Mouse (Mus musculus): ENCODE measurements around the gene Cnst. TPM values are rescaled to one million over a fixed set of nuclear protein-coding genes. Genes with fewer than 3 reads are reported as not detected.

The Cnst gene
- polyA plus RNA-seq, 1 experiment from 2014 or later = 22.6 TPM

- H3K9ac ChIP-seq (ENCODE audit: low read depth, low read length) = no peak overlapping the region
- H3K27ac ChIP-seq (ENCODE audit: low read depth, low read length) = no peak overlapping the region
- no peak overlapping the region for H3K4me2 ChIP-seq (replicated peaks; ENCODE audit: low read depth, low read length)
- ATAC-seq (ENCODE audit: low FRiP score) (no peak), DNase-seq (ENCODE audit: low spot score) (no peak)
- H3K4me3 ChIP-seq (ENCODE audit: low read depth, low read length) = no peak overlapping the region
- no peaks in the 10 kb centered on the region for H3K9me3 ChIP-seq (ENCODE audit: control insufficient read depth, low read length)
- 80% methylated on average over 4 of the region's 4 CpGs for WGBS
- no peaks in the 10 kb centered on the region for H3K36me3 ChIP-seq (ENCODE audit: control insufficient read depth, insufficient read depth, low read length)
- H3K4me1 ChIP-seq (replicated peaks; ENCODE audit: control insufficient read depth, insufficient read depth, low read length) = no peaks in the 10 kb centered on the region
- H3K27me3 ChIP-seq (ENCODE audit: control insufficient read depth, insufficient read depth, low read length) = no peaks in the 10 kb centered on the region
These were observed 104.1 kb downstream of the Cnst start for GRCm38 (mm10) chr1:179650284-179650683.

- WGBS = 78% methylated on average over 5 of the region's 5 CpGs
- H3K27ac ChIP-seq (ENCODE audit: low read depth, low read length) = no peak overlapping the region
- H3K4me2 ChIP-seq (replicated peaks; ENCODE audit: low read depth, low read length) = no peak overlapping the region
- H3K27me3 ChIP-seq (ENCODE audit: control insufficient read depth, insufficient read depth, low read length) = no peaks in the 10 kb centered on the region
- ATAC-seq (ENCODE audit: low FRiP score) = no peak
- H3K4me1 ChIP-seq (replicated peaks; ENCODE audit: control insufficient read depth, insufficient read depth, low read length) = no peaks in the 10 kb centered on the region
- no peak overlapping the region for H3K4me3 ChIP-seq (ENCODE audit: low read depth, low read length)
- no peaks in the 10 kb centered on the region for H3K9me3 ChIP-seq (ENCODE audit: control insufficient read depth, low read length)
- H3K9ac ChIP-seq (ENCODE audit: low read depth, low read length) = no peak overlapping the region
- no peak for DNase-seq (ENCODE audit: low spot score)
- H3K36me3 ChIP-seq (ENCODE audit: control insufficient read depth, insufficient read depth, low read length) = no peaks in the 10 kb centered on the region
These were observed 105.1 kb downstream of the Cnst start for GRCm38 (mm10) chr1:179651224-179651623.

- DNase-seq (ENCODE audit: low spot score) = no peak
- H3K4me1 ChIP-seq (replicated peaks; ENCODE audit: control insufficient read depth, insufficient read depth, low read length) = no peaks in the 10 kb centered on the region
- H3K27ac ChIP-seq (ENCODE audit: low read depth, low read length) = no peak overlapping the region
- no peak overlapping the region for H3K9ac ChIP-seq (ENCODE audit: low read depth, low read length)
- H3K4me3 ChIP-seq (ENCODE audit: low read depth, low read length) = no peak overlapping the region
- no peaks in the 10 kb centered on the region for H3K27me3 ChIP-seq (ENCODE audit: control insufficient read depth, insufficient read depth, low read length)
- H3K36me3 ChIP-seq (ENCODE audit: control insufficient read depth, insufficient read depth, low read length) = no peaks in the 10 kb centered on the region
- no peak overlapping the region for H3K4me2 ChIP-seq (replicated peaks; ENCODE audit: low read depth, low read length)
- no peak for ATAC-seq (ENCODE audit: low FRiP score)
- WGBS = 90% methylated on average over 5 of the region's 5 CpGs
- H3K9me3 ChIP-seq (ENCODE audit: control insufficient read depth, low read length) = no peaks in the 10 kb centered on the region
These were observed 116.9 kb downstream of the Cnst start for GRCm38 (mm10) chr1:179663065-179663464.

- ATAC-seq (ENCODE audit: low FRiP score) (no peak), DNase-seq (ENCODE audit: low spot score) (no peak)
- H3K27me3 ChIP-seq (ENCODE audit: control insufficient read depth, insufficient read depth, low read length) = no peaks in the 10 kb centered on the region
These were observed 118.2 kb downstream of the Cnst start for GRCm38 (mm10) chr1:179664309-179664930.

GRCm38 (mm10) chr1:179666971-179667370 lies 120.8 kb downstream of the Cnst start:
- H3K4me1 ChIP-seq (replicated peaks; ENCODE audit: control insufficient read depth, insufficient read depth, low read length) = peaks cover 3% of the 10 kb centered on the region; the same call in 1 of the 2 replicates
- no peak overlapping the region for H3K4me3 ChIP-seq (ENCODE audit: low read depth, low read length)
- H3K4me2 ChIP-seq (replicated peaks; ENCODE audit: low read depth, low read length) = no peak overlapping the region; the same call in 1 of the 2 replicates
- no peaks in the 10 kb centered on the region for H3K27me3 ChIP-seq (ENCODE audit: control insufficient read depth, insufficient read depth, low read length)
- H3K9me3 ChIP-seq (ENCODE audit: control insufficient read depth, low read length) = no peaks in the 10 kb centered on the region
- H3K36me3 ChIP-seq (ENCODE audit: control insufficient read depth, insufficient read depth, low read length) = no peaks in the 10 kb centered on the region
- WGBS = 60% methylated on average over 2 of the region's 2 CpGs
- no peak overlapping the region for H3K27ac ChIP-seq (ENCODE audit: low read depth, low read length)
- ATAC-seq (ENCODE audit: low FRiP score) = no peak
- H3K9ac ChIP-seq (ENCODE audit: low read depth, low read length) = no peak overlapping the region; the same call in 1 of the 2 replicates
- peak; percentile 35 for DNase-seq (ENCODE audit: low spot score)

More at GRCm38 (mm10) chr1:179664309-179664930, 118.2 kb downstream of the Cnst start:
- peaks cover 3% of the 10 kb centered on the region; the same call in 1 of the 2 replicates for H3K4me1 ChIP-seq (replicated peaks; ENCODE audit: control insufficient read depth, insufficient read depth, low read length)
- H3K36me3 ChIP-seq (ENCODE audit: control insufficient read depth, insufficient read depth, low read length) = no peaks in the 10 kb centered on the region
- H3K4me2 ChIP-seq (replicated peaks; ENCODE audit: low read depth, low read length) = no peak overlapping the region
- no peak overlapping the region for H3K4me3 ChIP-seq (ENCODE audit: low read depth, low read length)
- H3K9me3 ChIP-seq (ENCODE audit: control insufficient read depth, low read length) = no peaks in the 10 kb centered on the region
- 63% methylated on average over 4 of the region's 4 CpGs for WGBS
- no peak overlapping the region for H3K27ac ChIP-seq (ENCODE audit: low read depth, low read length)
- H3K9ac ChIP-seq (ENCODE audit: low read depth, low read length) = no peak overlapping the region

GRCm38 (mm10) chr1:179667450-179667849 lies 121.3 kb downstream of the Cnst start:
- WGBS = 1% methylated on average over 7 of the region's 7 CpGs
- Histone ChIP-seq H3K9me3 (ENCODE audit: control insufficient read depth, low read length) (no peaks in the 10 kb centered on the region), H3K27me3 (ENCODE audit: control insufficient read depth, insufficient read depth, low read length) (no peaks in the 10 kb centered on the region), H3K4me3 (ENCODE audit: low read depth, low read length) (peak overlapping the region; percentile 63), H3K4me1 (replicated peaks; ENCODE audit: control insufficient read depth, insufficient read depth, low read length) (peaks cover 3% of the 10 kb centered on the region; the same call in 1 of the 2 replicates), H3K27ac (ENCODE audit: low read depth, low read length) (peak overlapping the region; percentile 82), H3K36me3 (ENCODE audit: control insufficient read depth, insufficient read depth, low read length) (no peaks in the 10 kb centered on the region), H3K9ac (ENCODE audit: low read depth, low read length) (peak overlapping the region; percentile 79), H3K4me2 (replicated peaks; ENCODE audit: low read depth, low read length) (peak overlapping the region; percentile 62)
- peak; percentile 51 for DNase-seq (ENCODE audit: low spot score)
- ATAC-seq (ENCODE audit: low FRiP score) = peak; percentile 8

GRCm38 (mm10) chr1:179668013-179668805 lies 122.0 kb downstream of the Cnst start, which contains the start of gene Sccpdh:
Sccpdh (plus strand) TSS chr1:179668210.
- no peaks in the 10 kb centered on the region for H3K36me3 ChIP-seq (ENCODE audit: control insufficient read depth, insufficient read depth, low read length)
- under 1% methylated on average over 76 of the region's 84 CpGs for WGBS
- DNase-seq (ENCODE audit: low spot score) (peak; percentile 89), ATAC-seq (ENCODE audit: low FRiP score) (peak; percentile 97)
- no peaks in the 10 kb centered on the region for H3K9me3 ChIP-seq (ENCODE audit: control insufficient read depth, low read length)
- peak within 1 kb of the TSS; percentile 63 for H3K4me3 ChIP-seq (ENCODE audit: low read depth, low read length)
- no peaks in the 10 kb centered on the region for H3K27me3 ChIP-seq (ENCODE audit: control insufficient read depth, insufficient read depth, low read length)
- peak within 1 kb of the TSS; percentile 82 for H3K27ac ChIP-seq (ENCODE audit: low read depth, low read length)
- H3K4me2 ChIP-seq (replicated peaks; ENCODE audit: low read depth, low read length) = peak within 1 kb of the TSS; percentile 62
- peaks cover 3% of the 10 kb centered on the region; the same call in 1 of the 2 replicates for H3K4me1 ChIP-seq (replicated peaks; ENCODE audit: control insufficient read depth, insufficient read depth, low read length)
- peak within 1 kb of the TSS; percentile 79 for H3K9ac ChIP-seq (ENCODE audit: low read depth, low read length)

GRCm38 (mm10) chr1:179668836-179669537 lies 122.8 kb downstream of the Cnst start:
- peak overlapping the region; percentile 63 for H3K4me3 ChIP-seq (ENCODE audit: low read depth, low read length)
- peak overlapping the region; percentile 82; the same call in 1 of the 2 replicates for H3K27ac ChIP-seq (ENCODE audit: low read depth, low read length)
- DNase-seq (ENCODE audit: low spot score) = no peak
- H3K4me2 ChIP-seq (replicated peaks; ENCODE audit: low read depth, low read length) = peak overlapping the region; percentile 62
- H3K36me3 ChIP-seq (ENCODE audit: control insufficient read depth, insufficient read depth, low read length) = no peaks in the 10 kb centered on the region; the same call in 1 of the 2 replicates
- H3K9ac ChIP-seq (ENCODE audit: low read depth, low read length) = peak overlapping the region; percentile 79
- H3K4me1 ChIP-seq (replicated peaks; ENCODE audit: control insufficient read depth, insufficient read depth, low read length) = peaks cover 3% of the 10 kb centered on the region; the same call in 1 of the 2 replicates
- no peaks in the 10 kb centered on the region for H3K9me3 ChIP-seq (ENCODE audit: control insufficient read depth, low read length)
- WGBS = 27% methylated on average over 12 of the region's 12 CpGs
- 0 out of 2 replicates have a peak, but pooled peaks have one; percentile 3 for ATAC-seq (ENCODE audit: low FRiP score)
- no peaks in the 10 kb centered on the region for H3K27me3 ChIP-seq (ENCODE audit: control insufficient read depth, insufficient read depth, low read length)

Measured in hindbrain, embryonic 11.5 days (tissue).